Mouse (Mus musculus): ENCODE measurements at regions not wholly inside any gene's neighbourhood (a gene's known extent, or its start where the extent isn't known, plus 50 kb on each side); places are given as distances from the start of the nearest gene placed in this dataset.
A peak's percentile ranks its signal among the peaks of the same experiment; 100 is the strongest.

DNA sequence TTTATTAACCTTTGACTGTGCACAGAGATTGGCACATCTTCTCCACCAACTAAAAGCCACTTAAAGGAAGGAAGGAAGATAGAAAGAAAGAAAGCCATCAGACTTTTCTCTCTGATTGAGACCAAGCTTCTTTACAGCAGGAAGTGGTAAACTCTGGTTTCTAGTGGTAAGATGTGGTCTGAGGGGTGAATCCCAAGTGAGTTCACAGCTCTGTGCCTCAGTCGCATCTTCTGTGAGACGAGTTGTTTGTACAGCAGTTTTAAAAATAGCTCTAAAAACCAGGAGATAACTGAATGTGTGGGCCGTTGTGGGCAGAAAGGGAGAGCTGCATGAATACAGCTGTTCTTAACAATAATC, 224.8 kb upstream of the Serp2 start:
- no peak for ATAC-seq (ENCODE audit: low read depth)
- no peak overlapping the region for H3K4me3 ChIP-seq (ENCODE audit: low read depth, low read length)
- no peak overlapping the region for H3K4me2 ChIP-seq (ENCODE audit: low read depth, low read length)
- H3K27me3 ChIP-seq (ENCODE audit: control insufficient read depth, insufficient read depth, low read length): no peaks in the 10 kb centered on the region
- H3K9ac ChIP-seq (replicated peaks; ENCODE audit: low read depth, low read length): no peak overlapping the region
- peaks cover 4% of the 10 kb centered on the region; the same call in 1 of the 2 replicates for H3K4me1 ChIP-seq (ENCODE audit: control insufficient read depth, insufficient read depth, low read length)
- 63% methylated on average over 3 of the region's 3 CpGs for WGBS
- no peaks in the 10 kb centered on the region for H3K9me3 ChIP-seq (ENCODE audit: control insufficient read depth, low read length)
- peak overlapping the region; percentile 1 for H3K27ac ChIP-seq (ENCODE audit: low read depth, low read length)
- no peaks in the 10 kb centered on the region for H3K36me3 ChIP-seq (ENCODE audit: control insufficient read depth, insufficient read depth, low read length)

DNA sequence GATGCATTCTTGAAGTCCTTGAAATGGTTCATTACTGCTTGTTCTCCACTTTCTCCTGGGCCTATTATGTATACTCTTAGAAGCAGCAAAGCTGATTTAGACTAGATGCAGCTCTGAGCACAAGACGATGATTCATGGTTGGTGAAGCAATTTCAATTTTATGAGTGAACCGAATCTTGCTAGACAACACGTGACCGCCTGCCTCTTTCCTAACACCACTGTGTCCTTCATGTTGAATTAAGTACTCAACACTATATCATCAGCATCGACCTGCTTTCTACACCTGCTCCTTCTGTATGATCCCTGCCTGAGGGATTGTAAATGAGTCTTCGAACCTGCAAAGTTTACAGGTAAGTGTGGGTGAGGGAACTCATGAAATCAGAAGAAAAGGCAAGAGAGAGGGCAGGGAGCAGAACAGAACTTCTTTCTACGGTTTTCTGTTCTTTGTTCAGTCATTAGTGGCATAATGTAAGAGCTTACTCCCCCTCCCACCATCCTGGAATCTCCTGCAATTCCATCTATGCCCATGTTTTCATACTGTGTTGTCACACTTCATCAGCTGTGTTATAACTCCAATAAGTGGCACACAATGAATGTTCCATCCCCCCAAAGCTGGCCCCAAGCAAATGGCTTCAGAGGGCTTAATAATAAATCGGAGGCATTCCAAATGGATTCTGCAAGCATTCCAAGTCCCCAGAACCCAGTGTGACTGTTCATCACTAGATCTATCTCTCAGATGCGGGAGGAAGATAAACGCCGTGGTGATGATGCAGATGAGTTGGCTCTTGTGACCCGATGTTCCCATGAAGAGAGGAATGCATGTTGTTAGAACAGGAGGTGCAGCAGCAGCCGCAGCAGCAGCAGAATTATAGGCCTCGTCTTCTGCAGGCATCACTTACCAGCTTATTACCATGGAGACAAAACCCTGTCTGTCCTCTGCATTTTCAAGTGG, 224.2 kb upstream of the Serp2 start:
- Histone ChIP-seq H3K4me1 (ENCODE audit: control insufficient read depth, insufficient read depth, low read length) (peaks cover 4% of the 10 kb centered on the region; the same call in 1 of the 2 replicates), H3K4me3 (ENCODE audit: low read depth, low read length) (no peak overlapping the region), H3K9ac (replicated peaks; ENCODE audit: low read depth, low read length) (no peak overlapping the region), H3K9me3 (ENCODE audit: control insufficient read depth, low read length) (no peaks in the 10 kb centered on the region), H3K27ac (ENCODE audit: low read depth, low read length) (peak overlapping the region; percentile 1; the same call in 1 of the 2 replicates), H3K27me3 (ENCODE audit: control insufficient read depth, insufficient read depth, low read length) (no peaks in the 10 kb centered on the region), H3K4me2 (ENCODE audit: low read depth, low read length) (no peak overlapping the region), H3K36me3 (ENCODE audit: control insufficient read depth, insufficient read depth, low read length) (no peaks in the 10 kb centered on the region)
- peak; percentile 41; the same call in 1 of the 2 replicates for ATAC-seq (ENCODE audit: low read depth)
- WGBS: 46% methylated on average over 14 of the region's 14 CpGs

DNA sequence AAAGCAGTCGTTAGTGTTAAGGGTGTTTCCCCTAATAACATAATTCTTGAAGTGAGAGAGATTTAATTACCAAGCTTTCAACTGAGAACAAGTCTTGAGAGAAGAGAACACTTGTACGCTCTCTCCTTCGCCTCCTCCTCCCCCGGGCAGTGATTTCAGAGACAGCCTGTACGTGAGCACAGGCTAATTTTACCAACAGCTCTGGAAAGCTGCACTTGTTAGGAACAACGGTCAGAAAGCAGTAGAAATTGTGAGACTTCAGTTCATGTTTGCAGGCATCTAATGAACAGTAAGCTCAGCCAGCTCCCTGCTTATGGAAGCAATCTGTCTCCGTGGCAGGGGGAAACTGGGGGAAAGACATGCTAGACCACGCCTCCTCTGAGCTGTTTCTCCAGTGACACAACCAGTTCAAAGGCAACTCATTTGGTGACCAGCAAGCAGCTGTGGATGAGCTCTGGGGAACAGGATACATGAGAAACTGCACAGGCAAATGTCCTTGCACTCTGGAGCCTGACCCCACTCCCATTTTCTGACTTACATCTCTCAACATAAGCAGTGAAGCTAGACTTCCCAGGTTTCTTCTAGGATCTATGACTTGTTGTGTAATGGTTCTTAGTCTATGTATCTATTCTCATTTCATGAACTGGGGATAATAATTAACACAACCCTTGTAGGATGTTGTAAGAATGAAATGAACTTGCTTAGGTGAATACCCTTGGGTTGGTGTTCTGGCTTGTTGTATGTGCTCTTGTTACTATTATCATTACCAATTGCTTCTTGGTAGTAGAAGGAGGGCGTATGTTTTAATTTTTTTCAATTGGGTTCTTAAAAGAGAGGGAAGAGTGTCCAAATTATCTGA, 222.1 kb upstream of the Serp2 start:
- Histone ChIP-seq H3K36me3 (ENCODE audit: control insufficient read depth, insufficient read depth, low read length) (no peaks in the 10 kb centered on the region), H3K9ac (replicated peaks; ENCODE audit: low read depth, low read length) (no peak overlapping the region), H3K4me1 (ENCODE audit: control insufficient read depth, insufficient read depth, low read length) (peaks cover 4% of the 10 kb centered on the region; the same call in 1 of the 2 replicates), H3K4me3 (ENCODE audit: low read depth, low read length) (no peak overlapping the region), H3K4me2 (ENCODE audit: low read depth, low read length) (no peak overlapping the region), H3K27ac (ENCODE audit: low read depth, low read length) (no peak overlapping the region), H3K9me3 (ENCODE audit: control insufficient read depth, low read length) (no peaks in the 10 kb centered on the region), H3K27me3 (ENCODE audit: control insufficient read depth, insufficient read depth, low read length) (no peaks in the 10 kb centered on the region)
- no peak for ATAC-seq (ENCODE audit: low read depth)
- 60% methylated on average over 9 of the region's 9 CpGs for WGBS

DNA sequence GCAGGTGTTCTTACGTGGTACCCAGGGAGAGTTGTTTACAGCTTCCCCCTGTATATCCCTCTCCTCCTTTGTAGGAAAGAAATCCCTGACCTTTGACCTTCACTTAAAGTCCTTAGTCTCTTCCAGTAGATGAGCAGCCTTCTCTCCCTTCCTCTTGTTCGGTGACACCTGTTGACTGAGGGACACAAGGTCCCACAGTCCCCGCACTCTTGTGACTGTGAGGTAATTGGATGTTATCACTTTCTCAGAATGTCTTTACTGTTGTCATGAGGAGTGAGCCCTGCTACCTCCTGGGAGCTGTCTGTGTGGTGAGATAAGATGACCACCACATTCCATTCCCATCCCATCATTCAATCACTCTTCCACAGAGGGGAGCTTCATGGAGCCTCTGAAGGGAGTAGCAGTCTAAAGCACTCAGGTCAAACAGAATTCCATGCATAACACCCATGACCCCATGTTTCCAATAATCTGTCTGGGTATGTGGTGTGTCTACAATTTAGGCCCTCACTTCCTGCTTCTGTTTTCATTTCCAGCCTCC, 218.8 kb upstream of the Serp2 start:
- Histone ChIP-seq H3K4me3 (ENCODE audit: low read depth, low read length) (no peak overlapping the region), H3K27me3 (ENCODE audit: control insufficient read depth, insufficient read depth, low read length) (no peaks in the 10 kb centered on the region), H3K4me1 (ENCODE audit: control insufficient read depth, insufficient read depth, low read length) (peaks cover 9% of the 10 kb centered on the region; the same call in 1 of the 2 replicates), H3K9me3 (ENCODE audit: control insufficient read depth, low read length) (no peaks in the 10 kb centered on the region), H3K27ac (ENCODE audit: low read depth, low read length) (no peak overlapping the region), H3K4me2 (ENCODE audit: low read depth, low read length) (no peak overlapping the region), H3K9ac (replicated peaks; ENCODE audit: low read depth, low read length) (no peak overlapping the region), H3K36me3 (ENCODE audit: control insufficient read depth, insufficient read depth, low read length) (no peaks in the 10 kb centered on the region)
- WGBS: 73% methylated on average over 3 of the region's 3 CpGs
- no peak for ATAC-seq (ENCODE audit: low read depth)

DNA sequence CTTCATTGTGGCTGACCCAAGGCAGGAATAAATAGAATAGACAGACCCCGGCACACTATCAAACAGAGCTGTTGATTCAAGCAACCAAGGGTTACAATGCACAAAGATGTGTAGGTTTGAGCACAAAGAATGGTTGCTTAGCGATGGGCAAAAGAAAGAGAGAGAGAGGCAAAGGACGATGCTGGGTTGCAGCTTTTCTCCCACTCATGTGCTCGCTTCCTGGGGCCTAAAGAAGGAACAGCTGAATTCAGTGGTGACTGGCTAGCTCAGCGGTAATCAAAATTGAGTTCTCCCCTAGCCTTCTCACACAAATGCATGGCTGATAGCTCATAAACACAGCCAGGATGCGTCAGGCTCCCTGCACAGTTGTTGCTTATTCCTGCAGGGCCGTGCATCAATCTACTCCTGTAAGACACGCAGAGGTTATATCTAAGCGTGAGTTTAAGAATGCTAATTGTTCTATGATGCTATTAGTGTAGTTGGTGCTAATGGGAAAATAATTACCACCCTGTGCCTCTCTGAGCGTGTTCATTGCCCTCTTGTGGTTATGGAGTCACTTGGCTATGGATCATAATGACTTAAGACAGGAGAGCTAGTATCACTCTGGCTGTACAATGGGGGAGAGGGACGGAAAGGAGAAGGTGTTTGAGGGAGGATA, 216.2 kb upstream of the Serp2 start:
- H3K4me2 ChIP-seq (ENCODE audit: low read depth, low read length): no peak overlapping the region
- WGBS: 16% methylated on average over 11 of the region's 11 CpGs
- no peak overlapping the region for H3K9ac ChIP-seq (replicated peaks; ENCODE audit: low read depth, low read length)
- H3K36me3 ChIP-seq (ENCODE audit: control insufficient read depth, insufficient read depth, low read length): no peaks in the 10 kb centered on the region
- peaks cover 9% of the 10 kb centered on the region; the same call in 1 of the 2 replicates for H3K4me1 ChIP-seq (ENCODE audit: control insufficient read depth, insufficient read depth, low read length)
- no peak overlapping the region for H3K4me3 ChIP-seq (ENCODE audit: low read depth, low read length)
- peak; percentile 77 for ATAC-seq (ENCODE audit: low read depth)
- H3K9me3 ChIP-seq (ENCODE audit: control insufficient read depth, low read length): no peaks in the 10 kb centered on the region
- H3K27ac ChIP-seq (ENCODE audit: low read depth, low read length): peak overlapping the region; percentile 77
- H3K27me3 ChIP-seq (ENCODE audit: control insufficient read depth, insufficient read depth, low read length): no peaks in the 10 kb centered on the region

DNA sequence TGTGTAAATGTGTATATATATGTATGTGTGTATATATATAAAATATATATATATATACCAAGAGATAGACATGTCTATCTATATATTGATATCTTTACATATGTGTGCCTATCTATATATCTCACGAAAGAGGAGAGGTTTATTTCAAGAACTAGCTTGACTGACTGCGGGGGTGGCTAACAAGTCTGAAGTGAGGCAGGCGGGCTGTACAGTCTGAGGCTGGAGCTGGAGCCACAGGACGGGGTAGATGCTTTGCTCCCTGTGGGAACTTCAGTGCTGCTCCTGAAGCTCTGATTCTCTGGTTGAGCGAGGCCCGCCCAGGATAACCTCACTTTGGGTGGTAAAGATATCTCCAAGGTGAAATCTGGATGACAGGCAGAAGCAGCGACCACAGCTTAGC, 213.4 kb upstream of the Serp2 start:
- no peaks in the 10 kb centered on the region for H3K36me3 ChIP-seq (ENCODE audit: control insufficient read depth, insufficient read depth, low read length)
- H3K4me3 ChIP-seq (ENCODE audit: low read depth, low read length): no peak overlapping the region
- H3K27me3 ChIP-seq (ENCODE audit: control insufficient read depth, insufficient read depth, low read length): no peaks in the 10 kb centered on the region
- WGBS: 92% methylated on average over 7 of the region's 7 CpGs
- H3K4me2 ChIP-seq (ENCODE audit: low read depth, low read length): no peak overlapping the region
- ATAC-seq (ENCODE audit: low read depth): no peak
- no peaks in the 10 kb centered on the region for H3K9me3 ChIP-seq (ENCODE audit: control insufficient read depth, low read length)
- H3K9ac ChIP-seq (replicated peaks; ENCODE audit: low read depth, low read length): no peak overlapping the region
- peaks cover 9% of the 10 kb centered on the region; the same call in 1 of the 2 replicates for H3K4me1 ChIP-seq (ENCODE audit: control insufficient read depth, insufficient read depth, low read length)
- no peak overlapping the region for H3K27ac ChIP-seq (ENCODE audit: low read depth, low read length)

DNA sequence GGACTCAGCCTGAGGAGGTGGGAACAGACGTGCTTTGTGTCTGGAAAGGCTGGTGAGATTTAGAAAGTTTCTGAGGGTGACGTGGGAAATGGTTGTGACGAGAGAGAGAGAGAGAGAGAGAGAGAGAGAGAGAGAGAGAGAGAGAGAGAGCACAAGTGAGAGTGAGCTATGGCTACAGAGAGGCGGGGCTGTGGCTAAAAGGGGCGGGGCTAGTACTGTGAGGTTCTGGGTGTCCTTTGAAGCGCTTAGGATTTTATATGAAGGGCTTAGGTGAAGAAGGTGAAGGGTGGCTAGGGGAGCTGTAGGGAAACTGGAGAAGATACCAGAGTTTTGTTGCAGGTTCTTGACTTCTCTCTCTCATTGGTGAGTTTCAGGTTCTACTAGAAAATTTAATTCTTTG, 210.6 kb upstream of the Serp2 start:
- no peak overlapping the region for H3K9ac ChIP-seq (replicated peaks; ENCODE audit: low read depth, low read length)
- no peak overlapping the region for H3K4me2 ChIP-seq (ENCODE audit: low read depth, low read length)
- no peak overlapping the region for H3K27ac ChIP-seq (ENCODE audit: low read depth, low read length)
- no peak for ATAC-seq (ENCODE audit: low read depth)
- H3K9me3 ChIP-seq (ENCODE audit: control insufficient read depth, low read length): no peaks in the 10 kb centered on the region
- peaks cover 1% of the 10 kb centered on the region; the same call in 1 of the 2 replicates for H3K4me1 ChIP-seq (ENCODE audit: control insufficient read depth, insufficient read depth, low read length)
- no peaks in the 10 kb centered on the region for H3K27me3 ChIP-seq (ENCODE audit: control insufficient read depth, insufficient read depth, low read length)
- WGBS: 59% methylated on average over 6 of the region's 6 CpGs
- no peak overlapping the region for H3K4me3 ChIP-seq (ENCODE audit: low read depth, low read length)
- H3K36me3 ChIP-seq (ENCODE audit: control insufficient read depth, insufficient read depth, low read length): no peaks in the 10 kb centered on the region

DNA sequence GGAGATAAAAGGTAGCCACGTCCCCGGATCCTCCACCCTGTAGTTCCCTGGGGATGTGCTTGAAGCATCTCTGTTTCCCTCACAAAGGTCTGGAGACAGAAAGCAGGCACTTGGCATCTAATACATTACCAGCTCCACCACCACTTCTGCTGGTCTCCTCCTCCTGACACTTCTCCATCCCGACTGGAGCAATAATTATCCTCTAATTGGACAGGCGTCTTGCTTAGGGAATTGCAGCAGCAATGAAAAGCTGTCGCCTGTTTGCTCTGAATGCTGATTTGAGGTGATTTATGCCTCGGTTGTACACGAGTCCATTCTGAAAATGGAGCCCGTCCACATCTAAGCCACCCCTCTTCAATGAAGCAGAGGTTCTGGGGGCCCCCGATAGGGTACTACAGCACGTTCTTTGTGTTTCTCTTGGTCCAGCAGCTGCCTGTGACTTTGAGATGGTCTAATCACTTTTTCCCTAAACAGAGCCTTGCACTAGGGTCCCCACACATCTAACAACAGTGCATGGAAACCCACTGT, 209.6 kb upstream of the Serp2 start:
- no peak overlapping the region for H3K9ac ChIP-seq (replicated peaks; ENCODE audit: low read depth, low read length)
- H3K9me3 ChIP-seq (ENCODE audit: control insufficient read depth, low read length): no peaks in the 10 kb centered on the region
- 25% methylated on average over 10 of the region's 10 CpGs for WGBS
- no peaks in the 10 kb centered on the region for H3K27me3 ChIP-seq (ENCODE audit: control insufficient read depth, insufficient read depth, low read length)
- no peak overlapping the region for H3K4me3 ChIP-seq (ENCODE audit: low read depth, low read length)
- H3K4me2 ChIP-seq (ENCODE audit: low read depth, low read length): no peak overlapping the region
- ATAC-seq (ENCODE audit: low read depth): peak; percentile 55; the same call in 1 of the 2 replicates
- no peak overlapping the region for H3K27ac ChIP-seq (ENCODE audit: low read depth, low read length)
- H3K4me1 ChIP-seq (ENCODE audit: control insufficient read depth, insufficient read depth, low read length): no peaks in the 10 kb centered on the region
- no peaks in the 10 kb centered on the region for H3K36me3 ChIP-seq (ENCODE audit: control insufficient read depth, insufficient read depth, low read length)

Data from neural tube, embryonic 14.5 days (tissue).